20 mouse cellular contexts compared by ENCODE assay signal in genomic region chr12:38975508-38975907, GRCm38 (mm10).
DNase-seq lines count a peak whose midpoint lies in the region; TF ChIP-seq lines count a peak whose summit lies in the region.
"Had no signal": no experiment of that assay in that cellular context is flagged by ENCODE, and none has a peak within 500 bp of the region (broad histone marks: within the 10 kb centered on the region; RNA-seq: fewer than 3 reads in every experiment).

No protein-coding gene starts in this region.

- intact Hi-C loops in left cerebral cortex, adult 2 months (cut with DNase I) = no loop called here

- peak; percentile 89 for DNase-seq in brain, adult 2 months (ENCODE audit: low read depth, low spot score)
- DNase-seq in cerebellum, adult 11-12 months = peak; percentile 64
- peak; percentile 49 for DNase-seq in cerebellum, adult 8-10 months
- peak; percentile 52 to 63 for DNase-seq in cerebellum, postnatal 25 days
- no peak for DNase-seq in left cerebral cortex, adult 2 months (ENCODE audit: extremely low spot score in 1 of 2, low spot score in 2 of 2)
- no peak for DNase-seq in retina, postnatal 1 day
- DNase-seq in embryo, embryonic 10.5 days (ENCODE audit: low spot score) = no peak
- DNase-seq: adrenal gland, postnatal 10 days; adrenal gland, postnatal 36 days; B cell, adult 2 months; forebrain, postnatal 0 days; gastrocnemius, postnatal 10 days; gastrocnemius, postnatal 36 days; heart, adult 2 months; kidney, adult 18-20 months; kidney, adult 9 months had no signal

- no peak overlapping the region for H3K4me3 ChIP-seq in left cerebral cortex, adult 2 months
- H3K4me3 ChIP-seq: embryonic facial prominence, embryonic 12.5 days; embryonic facial prominence, embryonic 15.5 days; heart, adult 2 months; hindbrain, embryonic 12.5 days; hindbrain, embryonic 15.5 days had no signal

- no peak for TF ChIP-seq CTCF in left cerebral cortex, adult 2 months (IDR thresholded peaks at IDR 0.05)

- H3K27ac ChIP-seq in left cerebral cortex, adult 2 months = no peak overlapping the region
- H3K27ac ChIP-seq: embryonic facial prominence, embryonic 12.5 days; embryonic facial prominence, embryonic 15.5 days; heart, adult 2 months; hindbrain, embryonic 12.5 days; hindbrain, embryonic 15.5 days had no signal

Comparison
In these comparisons a context has a peak if more than half of its experiments do, and no peak if none do; other contexts are left out.
1. DNase-seq: peak in brain, adult 2 months (single experiment), cerebellum, adult 11-12 months (single experiment), cerebellum, adult 8-10 months (single experiment) and cerebellum, postnatal 25 days (2 of 2); none in left cerebral cortex, adult 2 months (0 of 2), retina, postnatal 1 day (single experiment) and embryo, embryonic 10.5 days (single experiment).